Mouse (Mus musculus) A20 (cell line): Measurements from ENCODE around the gene Nckap5l.

Source experiments
- DNase-seq: peaks from one replicate; pipeline ENCODE4 v3.0.0-alpha.2; 2011; ENCODE audit warnings: low read depth, low spot score

The Nckap5l gene

GRCm38 (mm10) chr15:99431504-99431903, 26.0 kb downstream of the Nckap5l start:
- no peak for DNase-seq

GRCm38 (mm10) chr15:99431063-99431462, 26.5 kb downstream of the Nckap5l start:
- DNase-seq, result no peak

DNA sequence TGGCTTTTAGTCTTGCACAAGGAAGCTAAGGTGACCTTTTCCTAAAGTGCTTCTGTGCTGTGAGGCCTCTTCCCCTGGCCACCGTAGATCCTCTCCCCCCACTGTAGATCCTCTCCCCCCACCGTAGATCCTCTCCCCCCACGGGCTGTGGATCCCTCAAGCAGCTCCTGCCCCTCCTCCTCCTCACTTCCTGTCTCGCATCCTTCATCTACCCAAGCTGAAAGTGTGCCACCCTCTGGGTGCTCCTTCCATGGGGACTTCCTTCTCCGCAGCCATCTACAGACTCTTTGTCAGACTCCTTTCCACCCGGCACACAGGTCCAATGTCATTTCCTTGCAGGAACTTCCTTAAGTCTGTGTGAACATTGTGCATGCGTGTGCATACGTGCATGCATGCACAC, 27.2 kb downstream of the Nckap5l start:
- DNase-seq, result no peak

DNA sequence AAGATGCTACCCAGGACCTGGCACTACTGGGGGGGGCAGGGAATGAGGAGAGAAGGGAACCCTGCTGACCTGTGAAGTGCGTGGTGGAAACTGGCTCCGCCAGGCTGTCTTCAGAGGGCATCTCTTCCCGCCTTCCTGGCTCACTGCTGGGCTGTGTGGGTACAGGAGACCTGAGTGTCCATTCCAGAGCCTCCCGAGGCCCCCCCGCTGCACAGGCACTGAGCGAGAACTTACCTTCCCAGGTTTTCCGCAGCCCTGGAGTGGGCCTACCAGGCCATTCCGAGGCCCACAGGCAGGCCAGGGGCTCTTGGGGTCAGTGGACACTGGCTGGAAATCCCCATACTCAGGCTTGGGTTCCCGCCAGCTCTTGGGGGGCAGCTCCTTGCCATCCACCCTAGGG, 33.7 kb downstream of the Nckap5l start:
- no peak for DNase-seq

DNA sequence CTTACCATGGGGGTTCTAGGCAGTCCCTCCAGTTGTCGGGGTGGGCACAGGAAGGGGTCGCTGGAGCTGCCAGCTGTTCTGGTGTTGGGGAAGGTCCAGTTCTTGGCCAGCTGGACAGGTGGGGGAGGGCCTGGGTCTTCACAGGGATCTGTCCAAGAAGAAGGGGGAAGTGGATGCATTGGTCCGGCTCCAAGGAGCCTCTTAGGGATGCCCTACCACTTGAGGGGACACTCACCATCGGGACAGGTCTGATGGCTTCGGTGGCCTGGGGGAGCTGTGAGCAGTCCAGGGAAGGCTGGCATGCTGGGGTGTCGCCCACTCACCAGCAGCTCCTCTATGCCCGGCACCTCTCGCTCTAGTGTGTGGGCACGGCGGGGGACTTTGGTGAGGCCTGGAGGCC, 34.4 kb downstream of the Nckap5l start:
- no peak for DNase-seq

DNA sequence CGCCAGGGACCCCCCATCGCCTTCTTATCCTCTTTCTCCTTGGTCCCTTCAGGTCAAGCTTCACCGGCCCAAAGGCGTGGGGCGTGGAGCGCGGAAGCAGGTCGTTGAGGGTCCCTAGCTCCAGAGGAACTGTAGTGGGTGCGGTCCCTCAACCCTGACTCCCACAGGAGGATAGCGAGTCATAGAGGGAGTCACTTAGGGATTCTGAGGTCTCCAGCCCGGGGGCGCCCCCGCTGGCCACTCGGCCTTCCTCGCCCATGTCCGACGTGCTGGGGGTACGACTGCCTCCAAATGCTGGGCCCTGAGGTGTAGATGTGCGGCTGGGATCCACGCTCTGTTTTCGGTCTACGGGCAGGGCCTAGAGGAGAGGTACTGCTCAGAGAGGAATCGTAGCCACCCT, 35.0 kb downstream of the Nckap5l start:
- DNase-seq, result no peak

GRCm38 (mm10) chr15:99421676-99422075, 35.9 kb downstream of the Nckap5l start:
- no peak for DNase-seq

DNA sequence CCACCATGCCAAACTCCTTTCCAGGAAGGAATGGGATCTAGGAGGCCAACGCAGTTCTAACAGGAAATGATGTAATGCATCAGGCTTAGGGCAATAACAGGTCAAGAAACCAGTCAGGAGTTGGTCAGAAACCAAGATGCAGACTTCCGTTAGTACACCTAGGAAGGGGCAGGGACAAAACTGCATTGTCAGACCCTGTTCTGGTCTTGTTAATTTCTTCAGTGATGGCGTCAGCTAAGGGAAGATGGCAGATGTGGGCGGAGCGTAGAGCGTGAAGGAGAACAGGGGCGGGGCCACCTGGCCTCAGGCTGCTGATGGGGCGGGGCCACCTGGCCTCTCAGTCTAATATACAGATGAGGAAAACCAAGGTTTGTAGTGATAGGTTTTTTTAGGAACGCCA, 36.4 kb downstream of the Nckap5l start:
- DNase-seq, result no peak

GRCm38 (mm10) chr15:99420521-99421014, 37.0 kb downstream of the Nckap5l start:
- no peak for DNase-seq

DNA sequence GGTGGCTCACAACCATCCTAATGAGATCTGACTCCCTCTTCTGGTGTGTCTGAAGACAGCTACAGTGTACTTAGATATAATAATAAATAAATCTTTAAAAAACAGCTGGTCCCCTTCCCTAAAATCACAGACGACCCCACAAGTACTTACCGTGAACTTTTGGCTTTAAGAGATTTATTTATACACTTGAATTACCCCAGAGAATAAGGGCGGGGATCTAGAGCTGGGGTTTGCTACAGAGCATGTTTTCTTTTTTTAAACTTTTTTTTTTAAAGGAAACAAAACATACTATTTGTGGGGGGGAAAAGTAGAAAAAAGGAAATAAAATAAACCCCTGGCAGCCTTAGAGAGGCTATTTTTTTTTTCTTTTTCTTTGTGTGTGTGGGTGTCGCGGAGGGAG, 37.4 kb downstream of the Nckap5l start:
- DNase-seq, result no peak

DNA sequence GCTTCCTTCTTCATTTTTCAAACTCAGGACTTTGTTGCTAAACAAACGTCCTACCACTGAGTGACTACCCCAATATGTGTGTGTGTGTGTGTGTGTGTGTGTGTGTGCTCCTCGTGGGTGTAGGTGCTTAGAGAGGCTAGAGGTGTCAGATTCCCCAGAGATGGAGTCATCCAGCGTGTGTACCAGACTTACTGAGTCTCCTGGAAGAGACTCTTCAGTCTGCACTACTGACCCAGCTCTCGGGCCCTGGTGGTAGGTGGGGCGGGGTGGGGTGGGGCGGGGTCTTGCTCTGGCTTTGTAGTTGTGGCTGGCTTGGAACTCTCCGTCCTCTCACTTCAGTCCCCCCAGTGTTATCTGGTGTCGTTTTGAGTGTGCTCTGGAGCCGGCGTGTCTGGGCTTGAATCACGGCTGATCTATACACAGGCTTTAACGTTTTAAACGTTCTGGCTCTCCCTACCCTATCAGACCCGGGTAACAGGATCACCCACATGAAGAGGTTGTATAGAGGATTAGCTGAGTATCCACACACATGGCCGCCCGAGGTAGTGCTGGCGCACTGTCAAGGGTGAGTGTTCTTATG, 39.8 kb downstream of the Nckap5l start:
- DNase-seq, result no peak

GRCm38 (mm10) chr15:99416957-99417356, 40.6 kb downstream of the Nckap5l start:
- DNase-seq, result no peak

GRCm38 (mm10) chr15:99416348-99416882, 41.1 kb downstream of the Nckap5l start:
- peak; percentile 88 for DNase-seq

DNA sequence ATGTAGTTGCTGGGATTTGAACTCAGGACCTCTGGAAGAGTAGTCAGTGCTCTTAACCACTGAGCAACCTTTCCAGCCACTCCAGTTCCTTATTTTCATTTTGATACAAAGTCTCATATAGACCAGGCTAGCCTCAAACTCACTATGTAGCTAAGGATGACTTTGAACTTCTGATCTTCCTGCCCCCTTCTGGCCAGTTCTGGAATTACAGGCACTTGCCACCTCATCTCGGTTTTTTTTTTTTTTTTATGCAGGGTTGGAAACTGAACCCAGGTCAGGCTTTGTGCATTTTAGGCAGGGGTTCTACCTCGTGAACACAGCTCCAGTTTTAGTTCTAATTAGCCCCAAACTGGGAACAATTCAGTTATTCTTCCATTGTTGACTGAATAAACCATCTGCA, 41.8 kb downstream of the Nckap5l start:
- DNase-seq, result peak; percentile 82

- DNase-seq, result no peak
Measured at GRCm38 (mm10) chr15:99411747-99412146, 45.8 kb downstream of the Nckap5l start.

DNA sequence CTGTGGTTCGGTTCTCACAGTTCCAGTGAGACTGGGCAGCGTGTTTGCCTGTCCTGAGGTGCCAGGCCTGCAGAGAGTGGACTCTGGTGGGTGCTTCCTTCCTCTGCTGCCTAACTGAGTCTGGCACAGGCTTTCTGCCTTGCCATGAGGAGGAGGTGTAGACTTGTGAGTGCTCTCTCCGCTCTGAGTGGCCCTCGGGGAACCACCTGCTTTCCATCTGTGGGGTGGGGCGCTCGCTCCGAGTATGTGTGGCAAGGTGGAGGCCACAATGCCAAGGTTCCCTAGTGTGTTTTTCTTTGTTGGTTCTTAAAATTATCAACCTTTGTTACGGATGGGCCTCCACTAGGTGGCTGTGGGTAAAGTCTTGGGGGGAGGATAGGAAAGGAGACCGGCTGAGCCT, 48.7 kb downstream of the Nckap5l start:
- DNase-seq, result no peak

GRCm38 (mm10) chr15:99406986-99407570, 50.5 kb downstream of the Nckap5l start:
- no peak for DNase-seq

GRCm38 (mm10) chr15:99405150-99405549, 52.4 kb downstream of the Nckap5l start:
- DNase-seq, result no peak

GRCm38 (mm10) chr15:99403159-99403889, 54.2 kb downstream of the Nckap5l start:
- DNase-seq, result no peak

- DNase-seq, result no peak
Measured at GRCm38 (mm10) chr15:99400602-99401001, 56.9 kb downstream of the Nckap5l start.

DNA sequence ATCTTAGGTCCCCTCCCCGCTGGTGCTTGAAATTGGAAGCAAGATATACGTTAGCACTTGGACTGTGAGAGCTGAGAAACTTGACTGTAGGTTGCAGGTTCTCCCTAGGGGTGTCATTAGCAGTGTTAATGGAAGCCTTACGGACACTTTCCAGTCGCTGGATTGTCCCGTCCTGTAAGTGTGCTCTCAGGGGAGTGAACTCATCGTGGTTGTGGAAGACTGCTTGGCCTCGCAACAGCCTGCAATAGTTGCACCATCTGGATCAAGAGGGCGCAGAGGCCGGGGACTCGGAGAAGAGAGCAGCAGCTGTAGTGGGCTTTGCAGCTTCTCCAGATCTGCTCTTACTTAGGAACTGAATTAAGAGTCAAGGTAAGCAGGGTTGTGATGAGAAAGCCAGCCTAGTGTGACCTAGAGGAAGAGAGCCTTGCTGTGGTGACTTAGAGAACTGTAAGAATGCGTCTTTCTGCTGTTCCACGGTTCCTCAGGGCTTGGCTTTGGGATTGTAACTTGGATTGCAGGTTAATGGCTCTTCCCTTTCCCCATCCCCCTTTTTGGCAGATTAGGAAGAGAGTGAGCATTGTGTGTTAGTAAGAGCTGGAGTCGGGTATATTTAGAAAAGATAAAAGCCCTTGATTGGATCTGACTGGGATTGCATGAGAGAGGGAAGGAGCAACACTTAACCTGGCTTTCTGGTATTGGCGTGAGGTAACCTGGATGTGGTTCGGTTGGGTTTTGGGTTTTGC, 57.9 kb downstream of the Nckap5l start:
- no peak for DNase-seq

DNA sequence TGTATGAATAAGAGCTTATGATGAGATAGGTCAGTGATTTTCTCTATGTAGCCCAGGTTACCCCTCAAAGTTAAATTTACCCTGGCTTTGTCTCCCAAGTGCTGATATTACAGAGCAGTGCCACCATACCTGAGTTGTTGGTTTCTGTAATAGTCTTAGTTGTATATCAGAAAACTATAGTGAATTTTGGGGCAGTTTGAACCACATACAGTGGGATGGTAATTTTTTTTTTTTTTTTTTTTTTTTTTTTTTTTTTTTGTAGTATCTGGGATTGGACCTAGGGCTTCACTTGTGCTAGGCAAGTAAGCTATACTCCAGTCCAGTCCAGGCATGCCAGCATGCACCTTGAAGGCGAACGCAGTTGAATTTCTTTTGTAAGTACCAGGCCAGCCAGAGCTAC, 59.9 kb downstream of the Nckap5l start:
- DNase-seq, result no peak
